Mouse (Mus musculus) telencephalon, adult 2 months (tissue): ENCODE data around the gene Cldn22.
A peak's percentile ranks its signal among the peaks of the same experiment; 100 is the strongest.

Source experiments
- DNase-seq: peaks from one replicate; pipeline ENCODE4 v3.0.0-alpha.2; 2011; ENCODE audit warnings: low read depth, low spot score

The Cldn22 gene

GRCm38 (mm10) chr8:47832616-47833015 lies 8.3 kb downstream of the Cldn22 start:
- no peak for DNase-seq

DNA sequence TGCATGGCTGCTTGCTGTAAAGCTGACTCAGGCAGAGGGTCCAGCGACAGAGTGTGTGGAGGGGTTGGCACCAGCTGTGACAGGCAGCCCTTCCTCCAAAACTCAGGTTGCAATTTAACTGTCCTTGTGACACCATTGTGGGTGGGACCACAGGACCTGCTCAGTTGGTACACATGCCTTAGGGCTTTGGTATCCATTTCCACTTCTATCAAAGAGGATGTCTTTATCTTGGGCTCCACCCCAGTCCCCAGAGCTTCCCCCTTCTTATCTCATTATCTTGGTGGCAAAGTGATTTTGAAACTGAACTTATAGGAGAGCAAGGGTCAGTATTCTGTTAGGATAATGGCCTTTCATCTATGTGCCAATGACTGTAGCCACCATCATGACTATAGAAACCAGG lies 9.7 kb downstream of the Cldn22 start:
- DNase-seq = no peak

- no peak for DNase-seq
Measured at GRCm38 (mm10) chr8:47843063-47843462, 18.8 kb downstream of the Cldn22 start.

- no peak for DNase-seq
Measured at GRCm38 (mm10) chr8:47843651-47844050, 19.4 kb downstream of the Cldn22 start.

DNA sequence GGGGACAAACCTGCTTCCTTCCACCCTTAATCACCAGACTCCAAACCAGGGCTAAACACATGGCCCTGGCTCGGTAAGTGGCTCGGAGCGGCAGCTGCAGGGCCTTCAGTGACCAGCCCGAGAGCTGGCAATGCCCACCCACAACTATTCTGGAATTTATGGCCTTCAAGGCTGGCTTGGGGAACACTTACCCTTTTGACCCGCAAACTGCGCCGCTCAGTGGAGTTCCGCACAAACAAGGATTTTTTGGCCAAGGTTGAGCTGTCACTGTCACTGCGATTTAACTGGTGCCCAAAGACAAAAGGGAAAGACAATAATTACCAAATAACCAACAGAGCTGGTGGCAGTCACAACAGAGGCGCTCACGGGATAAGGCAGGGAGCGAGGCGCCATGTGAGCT lies 21.7 kb downstream of the Cldn22 start:
- DNase-seq = no peak

DNA sequence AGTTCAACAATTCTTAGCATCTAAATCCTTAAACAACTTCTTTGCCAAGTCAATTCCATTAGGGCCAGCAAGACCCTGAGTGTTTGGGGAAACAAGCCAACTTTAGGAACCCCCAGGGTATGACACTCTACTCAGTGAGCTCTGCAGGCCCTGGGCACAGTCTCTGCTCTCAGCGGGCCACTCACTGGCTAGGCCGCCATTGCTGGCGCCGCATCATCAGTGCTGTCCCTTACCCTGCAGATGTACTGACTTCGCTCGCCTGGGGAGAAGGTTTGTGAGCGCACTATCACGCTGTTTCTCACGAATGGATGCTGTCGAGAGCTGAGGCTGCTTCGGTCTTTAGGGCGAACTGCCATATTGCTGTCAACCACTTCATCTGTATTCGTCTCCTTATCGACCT lies 22.9 kb downstream of the Cldn22 start:
- DNase-seq = no peak

GRCm38 (mm10) chr8:47847931-47848330 lies 23.6 kb downstream of the Cldn22 start:
- DNase-seq = no peak

DNA sequence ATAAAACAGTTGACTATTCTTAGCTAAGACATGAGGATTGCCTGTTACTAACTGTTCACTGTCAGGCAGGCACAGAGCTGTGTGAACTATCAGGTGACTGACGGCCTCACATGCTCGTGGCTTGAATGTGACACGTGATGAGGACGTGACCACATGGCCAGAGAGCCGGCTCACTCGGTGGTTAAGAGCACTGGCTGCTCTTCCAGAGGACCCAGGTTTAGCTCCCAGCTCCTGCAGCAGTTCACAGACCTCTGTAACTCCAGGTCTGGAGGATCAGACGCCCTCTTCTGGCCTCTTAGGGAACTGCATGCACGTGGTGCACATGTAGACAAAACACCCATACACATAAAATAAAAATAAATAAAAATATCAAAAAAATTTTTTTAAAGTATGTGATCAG lies 25.6 kb downstream of the Cldn22 start:
- DNase-seq = no peak

DNA sequence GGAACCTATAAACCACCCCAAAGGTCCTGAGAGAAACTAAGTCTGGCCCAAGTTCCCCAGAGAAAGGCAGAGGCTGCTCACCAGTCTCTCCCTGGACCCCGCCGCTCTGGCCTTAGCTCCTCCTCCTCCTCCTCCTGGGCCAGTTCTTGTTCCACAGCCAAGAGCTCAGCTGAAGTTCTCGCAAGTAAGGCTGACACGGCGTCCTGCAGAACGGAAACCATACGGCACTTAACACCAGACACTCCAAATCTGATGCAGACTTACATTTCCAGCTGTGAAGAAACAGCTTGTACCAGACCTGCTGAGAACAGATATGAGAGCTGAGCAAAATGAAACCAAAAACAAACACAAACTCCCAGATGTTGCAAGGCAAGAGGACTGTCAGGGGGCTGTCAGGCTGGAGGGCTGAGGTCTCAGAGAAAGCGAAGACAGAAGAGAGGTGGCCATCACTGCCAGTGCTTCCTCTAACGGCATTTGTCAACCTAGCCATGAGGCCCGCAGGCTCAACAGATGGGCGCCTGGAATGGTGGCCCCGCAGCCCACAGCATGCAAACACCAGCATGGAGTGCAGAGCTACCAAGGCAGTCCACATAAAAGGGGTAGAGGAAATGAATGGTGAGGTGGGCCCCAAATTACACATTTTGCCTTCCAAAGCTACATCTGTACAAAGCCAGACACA lies 27.7 kb downstream of the Cldn22 start:
- DNase-seq = no peak

GRCm38 (mm10) chr8:47852737-47853136 lies 28.5 kb downstream of the Cldn22 start:
- DNase-seq = no peak

GRCm38 (mm10) chr8:47853356-47853755 lies 29.1 kb downstream of the Cldn22 start:
- no peak for DNase-seq

DNA sequence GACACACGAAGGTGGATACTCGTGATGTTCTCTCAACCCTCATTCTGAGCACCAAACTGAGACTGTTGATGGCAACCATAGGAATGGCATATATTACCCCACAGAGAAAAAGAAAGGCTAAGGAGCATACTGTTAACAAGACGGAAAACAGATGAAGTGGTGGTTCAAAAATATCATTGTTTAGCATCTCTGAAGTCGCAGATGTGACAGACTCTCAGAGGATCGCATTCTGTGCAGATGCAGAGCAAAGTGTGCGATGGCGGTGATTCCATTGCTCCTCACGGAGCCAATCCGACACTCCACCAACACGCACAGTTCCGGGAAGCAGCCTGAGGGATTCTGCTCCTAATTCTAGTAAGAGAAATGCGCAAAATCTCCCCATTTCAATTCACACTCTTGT lies 35.0 kb downstream of the Cldn22 start:
- peak; percentile 59 for DNase-seq

DNA sequence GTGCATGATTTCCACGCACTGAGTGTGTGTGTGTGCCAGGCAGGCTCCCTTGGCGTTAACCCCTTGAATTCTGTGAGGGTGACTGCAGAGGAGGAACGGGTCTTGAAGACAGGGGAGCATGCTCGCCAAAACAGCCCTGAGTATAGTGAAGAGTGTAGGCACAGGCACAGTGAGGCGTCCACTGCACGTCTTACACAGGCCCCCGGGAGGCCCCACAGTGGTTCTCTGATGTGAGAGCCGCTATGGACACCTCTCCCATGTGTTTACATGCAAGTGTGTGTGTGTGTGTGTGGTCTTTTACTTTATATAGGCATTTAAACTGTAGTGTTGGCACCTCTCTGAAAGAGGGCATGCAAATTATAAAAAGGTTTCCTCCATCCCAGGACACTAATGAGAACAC lies 42.3 kb downstream of the Cldn22 start:
- DNase-seq = no peak

DNA sequence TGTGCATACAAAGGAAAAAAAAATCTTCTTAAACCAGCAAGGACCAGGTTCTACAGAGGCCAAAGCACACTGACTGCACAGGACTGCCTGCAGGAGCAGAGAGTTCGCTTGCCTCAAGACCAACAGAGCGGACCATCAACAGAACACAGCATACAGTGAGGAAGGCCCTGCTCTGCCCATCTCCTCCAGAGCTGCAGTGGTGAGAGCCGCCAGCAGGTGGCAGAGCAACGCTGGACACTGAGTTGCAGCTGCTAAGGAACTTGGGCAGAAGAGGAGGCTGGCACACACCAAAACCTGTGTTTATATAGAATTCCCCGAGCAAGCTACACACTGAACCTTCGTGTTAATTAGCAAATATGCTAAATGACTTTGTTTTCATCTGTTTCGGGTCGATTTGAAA lies 42.8 kb downstream of the Cldn22 start:
- peak; percentile 46 for DNase-seq

DNA sequence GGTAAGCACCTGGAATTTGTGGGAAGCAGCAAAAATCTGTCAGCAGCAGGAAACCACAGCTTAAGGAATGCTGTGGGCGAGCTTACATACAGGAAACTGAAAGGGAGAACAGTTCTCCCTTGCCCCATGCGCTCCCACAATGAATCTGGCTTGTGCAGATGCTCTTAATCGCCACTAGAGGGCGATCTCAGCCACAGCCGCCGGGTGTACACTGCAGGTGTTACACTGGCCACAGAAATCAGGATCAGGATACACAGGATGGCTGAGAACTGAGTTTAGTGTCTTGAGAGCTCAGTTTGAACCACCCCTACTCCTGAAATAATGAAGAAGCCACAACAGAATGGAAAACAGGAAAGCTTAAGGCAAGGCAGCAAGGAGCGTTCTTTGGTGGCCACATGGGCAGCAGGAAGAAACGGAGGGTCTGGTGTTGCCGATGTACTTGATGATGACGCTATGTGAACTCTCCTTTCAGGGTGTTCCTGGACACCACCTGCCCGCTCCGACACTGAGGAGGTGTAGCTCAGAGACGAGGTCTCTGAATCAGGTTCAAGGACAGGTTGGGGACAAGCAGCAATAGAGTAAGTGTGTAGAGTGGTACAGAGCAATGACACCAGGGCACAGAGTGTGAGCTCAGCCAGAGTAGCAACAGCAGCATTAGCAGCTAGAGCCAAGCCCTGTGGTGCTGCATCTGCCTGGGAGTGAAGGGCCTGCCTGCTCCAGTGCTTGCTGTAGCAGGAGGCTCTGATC lies 48.3 kb downstream of the Cldn22 start:
- DNase-seq = no peak

- no peak for DNase-seq
Measured at GRCm38 (mm10) chr8:47874497-47875178, 50.4 kb downstream of the Cldn22 start.
